Mouse (Mus musculus) embryonic fibroblast, embryonic 13.5 days (primary cell): ENCODE measurements at regions not wholly inside any gene's neighbourhood (a gene's known extent, or its start where the extent isn't known, plus 50 kb on each side); places are given as distances from the start of the nearest gene placed in this dataset.

Experiments used
- H3K27ac ChIP-seq: 2 replicates; pipeline ENCODE4 v1.5.1; 2012; ENCODE audit warnings: low read length, control low read depth, inconsistent platforms; ENCODE audit not compliant: insufficient read depth
- H3K4me1 ChIP-seq: 2 replicates; pipeline ENCODE4 v1.6.1; 2011; ENCODE audit warnings: low read length; ENCODE audit not compliant: control insufficient read depth, insufficient read depth
- H3K4me3 ChIP-seq: 2 replicates; pipeline ENCODE4 v1.5.1; 2011; ENCODE audit warnings: mild to moderate bottlenecking, control low read depth, low read length; ENCODE audit not compliant: insufficient read depth
- CTCF ChIP-seq: IDR thresholded peaks from 2 replicates; pipeline ENCODE4 v1.5.1; 2011; ENCODE audit warnings: mild to moderate bottlenecking, control low read depth, low read length, moderate library complexity, borderline replicate concordance; ENCODE audit not compliant: insufficient read depth
- POLR2A ChIP-seq: IDR thresholded peaks from 2 replicates; pipeline ENCODE4 v1.6.1; 2011; ENCODE audit warnings: low read depth, mild to moderate bottlenecking, control low read depth, low read length, moderate library complexity

- Histone ChIP-seq H3K4me1 (peaks cover 9% of the 10 kb centered on the region; the same call in 1 of the 2 replicates), H3K4me3 (no peak overlapping the region), H3K27ac (peak overlapping the region; percentile 95)
- TF ChIP-seq CTCF (no peak), POLR2A (no peak)
These were observed 167.7 kb downstream of the Moxd1 start for GRCm38 (mm10) chr10:24391039-24391438.

GRCm38 (mm10) chr10:24392066-24392465 lies 168.7 kb downstream of the Moxd1 start:
- TF ChIP-seq POLR2A (no peak), CTCF (no peak)

GRCm38 (mm10) chr10:24395999-24396784 lies 172.9 kb downstream of the Moxd1 start:
- Histone ChIP-seq H3K4me3 (no peak overlapping the region), H3K27ac (peak overlapping the region; percentile 93), H3K4me1 (peaks cover 8% of the 10 kb centered on the region)
- TF ChIP-seq CTCF (no peak), POLR2A (no peak)

More at GRCm38 (mm10) chr10:24392066-24392465, 168.7 kb downstream of the Moxd1 start:
- Histone ChIP-seq H3K4me3 (no peak overlapping the region), H3K27ac (peak overlapping the region; percentile 95; the same call in 1 of the 2 replicates), H3K4me1 (peaks cover 9% of the 10 kb centered on the region; the same call in 1 of the 2 replicates)

DNA sequence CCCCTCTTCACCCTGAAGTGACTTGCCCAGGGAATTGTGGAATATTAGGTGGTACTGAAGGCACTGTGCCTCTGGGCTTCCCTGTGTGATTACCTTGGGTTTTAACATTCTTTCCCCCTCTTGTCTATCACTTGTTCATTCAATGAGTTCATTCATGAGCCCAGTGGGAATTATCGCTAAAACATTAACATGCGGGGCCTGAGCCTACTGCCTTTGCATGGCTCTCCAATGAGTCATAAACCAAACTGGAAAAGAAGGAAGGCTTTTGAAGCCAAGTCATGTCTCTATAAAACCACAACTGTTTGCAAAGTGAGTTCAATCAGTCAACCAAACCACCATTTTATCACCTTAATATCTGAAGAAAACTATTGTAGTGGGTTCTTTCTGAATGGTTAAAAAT lies 173.8 kb downstream of the Moxd1 start:
- H3K4me1 ChIP-seq: peaks cover 5% of the 10 kb centered on the region
- H3K4me3 ChIP-seq: no peak overlapping the region
- TF ChIP-seq CTCF (no peak), POLR2A (no peak; the same call in 1 of the 2 replicates)
- peak overlapping the region; percentile 93 for H3K27ac ChIP-seq

- TF ChIP-seq CTCF (no peak), POLR2A (no peak)
- Histone ChIP-seq H3K4me1 (no peaks in the 10 kb centered on the region), H3K4me3 (no peak overlapping the region), H3K27ac (no peak overlapping the region)
These were observed 181.5 kb downstream of the Moxd1 start for GRCm38 (mm10) chr10:24404851-24405250.

GRCm38 (mm10) chr10:24406953-24407352 lies 183.6 kb downstream of the Moxd1 start:
- Histone ChIP-seq H3K4me3 (no peak overlapping the region), H3K4me1 (no peaks in the 10 kb centered on the region), H3K27ac (no peak overlapping the region)
- TF ChIP-seq CTCF (no peak), POLR2A (no peak)

DNA sequence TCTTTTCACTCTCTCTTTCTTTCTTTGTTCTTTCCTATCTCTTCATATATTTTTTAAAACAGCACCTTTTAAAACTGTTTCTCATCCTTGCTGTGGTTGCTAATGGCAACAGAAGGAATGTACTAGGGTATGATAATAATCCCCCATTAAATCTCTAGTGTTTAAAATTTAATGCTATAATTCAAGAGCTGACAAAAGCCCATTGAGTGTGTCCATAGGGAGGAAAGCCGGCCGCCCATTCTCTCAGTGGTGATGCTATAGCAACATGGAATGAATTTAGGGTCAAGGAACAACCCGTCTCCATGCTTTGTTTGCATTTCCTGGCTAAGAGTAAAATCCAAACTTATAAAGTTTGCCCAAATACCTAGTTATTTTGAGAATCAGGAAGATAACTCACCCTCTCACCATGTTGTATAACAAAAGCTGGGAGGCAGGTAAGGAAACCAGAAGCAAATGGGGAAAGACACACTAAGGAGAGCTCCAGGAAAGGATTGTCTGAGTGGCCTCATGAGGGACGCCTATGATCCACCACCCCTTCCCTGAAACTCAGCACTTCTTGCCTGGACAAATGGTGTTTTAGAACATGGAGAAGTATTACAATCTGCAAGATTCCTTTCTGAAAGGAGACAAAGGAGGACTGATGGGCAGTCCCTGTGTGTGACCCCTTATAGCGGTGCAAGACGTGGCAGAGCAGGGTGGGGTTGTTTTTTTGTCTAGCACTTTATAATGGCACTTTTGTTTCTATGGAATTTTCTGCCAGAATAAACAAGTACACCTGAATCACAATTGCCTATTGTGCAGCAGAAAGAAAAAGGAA lies 184.3 kb downstream of the Moxd1 start:
- H3K4me3 ChIP-seq: no peak overlapping the region
- TF ChIP-seq CTCF (no peak), POLR2A (no peak)
- no peaks in the 10 kb centered on the region for H3K4me1 ChIP-seq

GRCm38 (mm10) chr10:24409976-24410375 lies 185.3 kb upstream of the Ccn2 start:
- no peak for TF ChIP-seq CTCF
- TF ChIP-seq POLR2A: no peak
- H3K4me3 ChIP-seq: no peak overlapping the region
- H3K4me1 ChIP-seq: no peaks in the 10 kb centered on the region
- no peak overlapping the region for H3K27ac ChIP-seq

More for the DNA sequence above, 184.3 kb downstream of the Moxd1 start:
- no peak overlapping the region for H3K27ac ChIP-seq

DNA sequence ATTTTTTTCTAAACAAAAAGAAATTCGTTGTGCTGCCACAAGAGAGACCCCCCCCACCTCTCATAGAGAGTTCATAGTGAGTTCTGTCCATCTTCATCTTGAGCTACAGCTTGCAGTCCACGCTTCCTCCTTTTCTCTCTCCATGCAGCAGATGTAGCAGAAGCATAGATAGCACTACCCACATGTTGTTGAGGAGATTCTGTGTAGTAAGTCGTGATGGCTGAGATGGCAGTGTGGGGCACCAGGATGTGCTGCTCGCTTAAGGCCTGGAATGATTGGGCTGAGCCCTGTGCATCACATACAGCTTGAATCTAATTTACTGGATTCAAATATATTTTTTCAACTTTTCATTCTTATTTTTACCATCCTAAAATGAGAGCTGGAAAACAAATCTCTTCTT lies 184.4 kb upstream of the Ccn2 start:
- no peaks in the 10 kb centered on the region for H3K4me1 ChIP-seq
- H3K27ac ChIP-seq: no peak overlapping the region
- H3K4me3 ChIP-seq: no peak overlapping the region
- TF ChIP-seq POLR2A: no peak
- TF ChIP-seq CTCF: no peak

DNA sequence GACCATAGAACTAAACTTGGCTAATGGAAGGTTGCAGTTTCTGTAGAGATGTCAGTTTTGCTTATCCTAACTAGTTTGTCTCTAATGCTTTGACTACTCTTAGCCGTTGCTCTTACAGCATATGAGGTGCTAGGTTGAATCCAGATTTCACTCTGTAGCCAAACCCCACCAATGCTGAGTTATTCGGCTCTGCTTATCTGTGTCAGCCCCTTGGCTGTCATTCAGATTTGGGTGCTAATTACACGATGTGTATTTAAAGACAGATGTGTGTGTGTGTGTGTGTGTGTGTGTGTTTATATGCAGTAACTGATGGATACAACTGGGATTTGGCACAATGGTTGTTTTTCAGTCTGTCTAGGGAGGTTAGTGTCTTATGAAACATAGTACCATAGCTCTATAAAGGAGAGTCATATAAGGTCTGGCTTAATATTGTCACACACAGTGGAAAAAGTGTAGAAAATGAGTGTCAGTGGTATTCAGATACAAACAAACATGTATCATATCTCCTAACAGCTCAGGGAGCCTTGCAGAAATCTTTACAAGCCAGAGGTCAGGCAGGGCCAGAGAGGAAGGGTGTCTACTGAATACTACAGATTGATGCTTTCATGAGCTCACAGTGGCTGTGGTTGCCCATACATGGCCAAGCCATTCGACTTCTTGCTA lies 172.6 kb upstream of the Ccn2 start:
- Histone ChIP-seq H3K27ac (no peak overlapping the region), H3K4me1 (no peaks in the 10 kb centered on the region), H3K4me3 (no peak overlapping the region)
- TF ChIP-seq POLR2A: no peak
- TF ChIP-seq CTCF: no peak
